Mouse (Mus musculus) frontal cortex, adult (tissue): ENCODE measurements at regions not wholly inside any gene's neighbourhood (a gene's known extent, or its start where the extent isn't known, plus 50 kb on each side); places are given as distances from the start of the nearest gene placed in this dataset.

Source experiments
- ATAC-seq: cut with Nextera tagmentation; 2 replicates; pipeline ENCODE4 v1.9.2; 2017; ENCODE audit warnings: mild to moderate bottlenecking, moderate library complexity, mixed read lengths; ENCODE audit not compliant: low TSS enrichment

DNA sequence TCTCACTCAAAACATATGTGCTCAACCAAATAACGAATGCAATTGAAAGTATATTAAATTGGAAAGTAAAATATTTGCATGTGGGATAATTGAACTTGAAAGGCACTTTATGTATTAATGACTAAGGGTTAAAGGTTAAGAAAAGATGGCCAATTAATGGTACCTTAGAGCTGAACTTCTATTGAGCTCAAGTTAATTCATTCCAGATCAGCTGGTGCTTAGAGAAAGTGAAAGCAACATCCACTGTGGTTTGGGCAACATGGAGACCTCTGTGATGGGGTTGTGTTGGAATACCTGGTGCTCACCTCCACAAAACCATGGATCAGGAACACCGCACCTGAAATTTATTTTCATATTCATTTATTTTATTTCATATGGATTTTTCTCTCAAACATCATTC, 612.5 kb upstream of the Intu start:
- no peak for ATAC-seq

- no peak for ATAC-seq
Observed at GRCm38 (mm10) chr3:39925436-39925835, 605.6 kb upstream of the Intu start.

DNA sequence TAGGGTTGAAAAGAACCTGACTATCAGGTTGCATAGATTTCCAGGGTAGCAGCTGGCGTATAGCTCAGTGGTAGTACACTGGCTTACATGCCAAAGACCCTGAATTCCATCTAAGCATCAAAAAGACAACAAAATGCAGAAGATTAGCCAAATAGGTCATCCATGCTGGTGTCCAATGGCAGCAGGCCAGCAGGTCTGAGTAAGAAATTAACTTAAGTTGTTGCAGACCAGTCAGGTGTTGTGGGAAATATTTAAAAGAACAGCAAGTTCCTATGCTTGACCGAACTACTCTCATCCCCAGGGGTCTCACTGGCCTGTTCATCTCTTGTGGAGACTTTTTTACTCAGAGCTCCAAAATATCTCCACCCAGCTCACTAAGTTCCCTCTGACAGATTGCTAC, 602.7 kb upstream of the Intu start:
- no peak for ATAC-seq

GRCm38 (mm10) chr3:39933372-39933771, 597.7 kb upstream of the Intu start:
- ATAC-seq: no peak

DNA sequence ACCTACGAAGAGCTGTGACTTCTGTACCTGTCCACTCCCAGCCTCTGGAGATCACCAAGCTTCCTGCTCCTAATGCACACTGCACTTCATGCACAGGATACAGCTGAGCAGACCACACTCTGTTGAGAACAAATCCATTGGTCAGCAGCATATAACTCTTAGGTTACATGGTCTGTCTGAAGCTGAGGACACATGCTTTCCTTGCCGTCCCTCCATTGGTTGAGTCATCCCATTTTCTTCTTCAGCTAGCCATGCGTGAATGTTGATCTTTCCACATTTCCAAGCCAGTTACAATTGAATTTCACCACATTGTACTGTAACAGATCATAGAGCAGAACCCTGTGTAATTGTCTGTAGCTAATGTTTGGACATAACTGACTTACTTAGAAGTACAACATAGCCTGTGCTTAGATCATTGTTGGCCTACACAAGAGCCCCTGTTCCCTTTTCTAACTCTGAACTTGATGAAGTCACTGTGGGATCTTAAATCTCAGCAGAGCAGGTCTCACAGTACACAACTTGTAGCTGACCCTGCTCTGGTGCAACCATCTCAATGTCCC, 593.3 kb upstream of the Intu start:
- ATAC-seq: no peak

- ATAC-seq: no peak
Observed at GRCm38 (mm10) chr3:39944581-39944980, 586.5 kb upstream of the Intu start.

GRCm38 (mm10) chr3:39952103-39952502, 579.0 kb upstream of the Intu start:
- ATAC-seq: no peak

- no peak for ATAC-seq
Observed at GRCm38 (mm10) chr3:39952556-39952955, 578.5 kb upstream of the Intu start.

- no peak for ATAC-seq
Observed at GRCm38 (mm10) chr3:39961836-39962640, 569.0 kb upstream of the Intu start.

- peak; percentile 90 for ATAC-seq
Observed at GRCm38 (mm10) chr3:39965431-39965830, 565.7 kb upstream of the Intu start.

DNA sequence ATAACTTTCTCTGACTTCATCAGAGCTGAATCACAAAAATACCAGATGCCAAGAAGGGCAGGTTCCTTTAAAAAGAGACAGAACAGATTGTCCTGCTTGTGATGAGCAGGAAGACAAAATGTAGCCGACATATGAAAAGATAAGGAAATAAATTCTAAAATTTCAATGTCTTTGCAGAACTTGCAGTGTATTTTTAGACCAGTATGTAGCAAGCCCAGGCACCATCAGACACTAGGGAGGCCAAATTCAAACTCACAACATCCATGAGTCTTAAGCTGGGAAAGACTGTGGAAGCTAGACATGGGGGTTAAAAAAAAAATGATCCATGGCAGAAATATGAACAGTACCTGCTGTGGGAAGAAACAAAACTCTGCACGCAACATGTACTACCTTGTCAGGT, 564.7 kb upstream of the Intu start:
- peak; percentile 66 for ATAC-seq

- no peak for ATAC-seq
Observed at GRCm38 (mm10) chr3:39976937-39977336, 554.1 kb upstream of the Intu start.

DNA sequence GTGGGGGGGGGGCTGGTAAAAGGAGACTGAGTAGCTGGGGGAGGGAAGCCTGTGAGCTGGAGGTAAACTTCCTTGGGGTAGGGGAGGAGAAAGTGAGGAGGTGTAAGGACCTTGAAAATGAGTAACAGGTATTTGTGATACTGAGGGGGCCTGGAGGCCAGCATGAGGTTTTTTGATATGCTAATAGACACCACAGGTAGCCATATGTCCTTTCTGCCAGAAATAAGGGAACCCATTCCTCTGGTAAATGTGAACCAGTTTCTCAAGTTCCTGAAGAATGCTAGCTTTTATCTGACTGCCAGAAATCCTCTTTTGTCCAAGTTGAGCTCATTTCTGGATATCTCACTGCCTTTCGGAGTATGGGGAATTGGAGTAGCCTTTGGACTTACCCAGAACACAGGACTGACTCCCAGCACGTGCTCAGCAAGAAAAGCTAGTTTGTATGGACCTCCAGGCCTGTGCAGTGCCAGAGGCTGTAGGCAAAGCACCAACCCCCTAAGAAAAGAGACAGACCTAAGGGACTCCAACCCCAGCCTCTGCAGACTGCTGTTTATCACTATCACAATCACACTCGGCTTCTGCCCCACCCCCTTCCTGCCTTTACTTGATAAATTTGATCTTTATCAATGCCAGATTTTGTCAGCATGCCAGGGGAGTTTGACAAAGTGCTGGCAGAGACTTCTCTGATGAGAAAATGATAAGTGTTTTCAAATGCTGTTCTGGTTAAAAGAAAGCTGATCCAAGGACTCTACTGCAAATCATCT, 552.0 kb upstream of the Intu start:
- ATAC-seq: no peak

GRCm38 (mm10) chr3:39982656-39983055, 548.4 kb upstream of the Intu start:
- no peak for ATAC-seq

DNA sequence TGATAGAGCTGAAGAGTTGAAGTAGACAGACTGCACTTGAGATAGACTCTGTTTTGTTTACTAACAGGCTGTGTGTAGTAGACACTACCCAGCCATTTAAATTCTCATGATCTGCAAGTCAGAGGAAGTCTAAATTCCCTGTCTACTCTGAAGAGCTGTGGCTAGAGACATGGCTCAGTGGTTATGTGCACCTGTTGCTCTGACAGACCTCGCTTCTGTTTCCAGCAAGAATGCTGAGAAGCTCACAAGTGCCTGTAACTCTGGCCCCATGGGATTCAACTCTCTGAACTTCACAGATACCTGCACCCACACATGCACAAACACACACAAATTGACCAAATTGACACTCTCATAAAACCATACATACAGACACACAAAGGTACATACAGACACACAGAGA, 543.4 kb upstream of the Intu start:
- ATAC-seq: no peak

DNA sequence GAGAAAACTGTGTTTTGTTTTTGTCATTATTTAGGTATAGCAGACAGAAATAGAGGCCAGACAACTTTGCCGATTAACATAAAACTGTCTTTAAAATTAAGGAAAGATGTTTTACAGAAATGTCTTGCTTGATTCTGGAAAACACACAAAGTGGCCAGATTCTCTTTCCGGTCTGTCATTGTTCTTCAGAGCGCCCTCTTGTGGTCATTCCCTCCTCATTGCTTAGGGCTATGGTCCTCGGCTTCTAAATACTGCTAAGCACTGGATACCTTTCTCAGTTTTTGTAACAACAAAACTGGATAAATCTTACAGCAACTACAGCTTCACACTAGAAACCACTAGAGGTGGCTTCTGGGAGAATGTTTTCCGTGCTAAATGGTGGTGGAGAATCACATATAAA, 532.5 kb upstream of the Intu start:
- ATAC-seq: peak; percentile 93

GRCm38 (mm10) chr3:39999846-40000245, 531.2 kb upstream of the Intu start:
- ATAC-seq: peak; percentile 41

GRCm38 (mm10) chr3:40002838-40003237, 528.2 kb upstream of the Intu start:
- ATAC-seq: no peak

DNA sequence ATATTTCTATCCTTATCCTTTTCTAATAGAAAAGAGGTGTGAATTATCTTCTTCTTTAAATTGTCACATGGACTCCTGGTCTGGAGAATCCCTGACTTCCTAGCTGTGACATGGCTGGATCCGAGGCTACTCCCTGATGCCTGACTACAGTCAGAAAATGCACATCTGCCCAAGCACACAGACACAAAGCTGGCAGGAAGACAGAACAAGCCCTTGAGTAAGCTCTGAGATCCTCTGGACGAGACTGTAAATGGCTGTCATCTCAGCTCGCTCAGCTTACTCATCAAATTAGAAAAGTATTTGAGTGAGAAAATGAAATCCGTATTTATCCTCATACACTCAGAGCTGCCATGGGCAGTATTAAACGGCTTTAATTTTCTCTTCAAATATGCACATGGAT, 521.0 kb upstream of the Intu start:
- ATAC-seq: no peak

GRCm38 (mm10) chr3:40021682-40022081, 509.4 kb upstream of the Intu start:
- ATAC-seq: no peak

GRCm38 (mm10) chr3:40027713-40028112, 503.4 kb upstream of the Intu start:
- ATAC-seq: no peak

DNA sequence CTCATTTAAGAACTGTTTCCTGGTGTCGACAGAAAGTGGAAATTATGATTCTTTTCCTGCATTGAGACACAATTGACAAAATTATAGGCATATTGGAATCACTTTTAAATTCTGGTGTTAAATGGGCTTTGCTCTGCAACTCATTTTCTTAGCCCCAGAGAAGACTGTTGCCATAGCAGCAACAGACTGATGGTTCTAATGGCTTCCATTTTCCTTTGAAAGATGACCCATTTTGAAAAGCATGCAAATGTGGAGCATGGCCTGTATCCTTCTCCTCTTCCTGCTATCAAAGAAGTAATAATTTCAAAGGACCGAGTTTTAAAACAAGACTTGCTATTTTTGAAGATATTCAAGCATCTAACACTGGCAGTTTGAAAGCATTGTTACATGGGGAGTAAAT, 494.9 kb upstream of the Intu start:
- ATAC-seq: no peak

- no peak for ATAC-seq
Observed at GRCm38 (mm10) chr3:40049721-40050120, 481.4 kb upstream of the Intu start.
